Mouse (Mus musculus): ENCODE data around the gene Tgfa. TPM values are rescaled to one million over a fixed set of nuclear protein-coding genes. Genes with fewer than 3 reads are reported as not detected.
A peak's percentile ranks its signal among the peaks of the same experiment; 100 is the strongest.

Tgfa gene
- polyA plus RNA-seq, 1 experiment from 2014 or later: 1.7 TPM

DNA sequence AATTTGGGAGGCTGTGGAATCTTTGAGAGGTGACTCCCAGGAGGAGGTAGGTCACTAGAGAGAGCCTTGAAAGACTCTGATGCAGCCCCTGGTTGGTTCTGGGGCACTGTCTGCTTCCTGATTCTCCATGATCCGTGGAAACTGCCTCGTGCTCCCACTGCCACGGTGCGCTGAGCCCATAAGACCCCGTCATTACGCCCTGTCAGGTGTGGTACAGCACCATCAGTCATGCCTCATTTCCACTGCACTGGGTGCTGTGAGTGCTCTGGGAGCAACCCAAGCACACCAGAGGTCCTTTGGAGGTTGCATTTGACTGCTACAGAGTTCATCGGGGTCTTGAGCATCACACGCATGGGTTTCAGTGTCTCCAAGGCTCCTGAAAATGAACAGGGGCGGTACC lies 60.9 kb downstream of the Tgfa start:
- H3K27me3 ChIP-seq (ENCODE audit: control insufficient read depth, insufficient read depth, low read length): no peaks in the 10 kb centered on the region
- no peak overlapping the region for H3K4me3 ChIP-seq (ENCODE audit: low read depth, low read length)
- DNase-seq (ENCODE audit: low spot score, missing footprints): peak; percentile 57
- H3K27ac ChIP-seq (ENCODE audit: low read depth, low read length): no peak overlapping the region
- H3K9me3 ChIP-seq (ENCODE audit: control insufficient read depth, low read length): no peaks in the 10 kb centered on the region
- H3K36me3 ChIP-seq (ENCODE audit: control insufficient read depth, insufficient read depth, low read length): no peaks in the 10 kb centered on the region
- no peak overlapping the region for H3K4me2 ChIP-seq
- H3K9ac ChIP-seq (ENCODE audit: low read length): no peak overlapping the region
- no peak for ATAC-seq (ENCODE audit: low FRiP score)
- WGBS: 90% methylated on average over 9 of the region's 9 CpGs
- H3K4me1 ChIP-seq (ENCODE audit: control insufficient read depth, insufficient read depth, low read length): no peaks in the 10 kb centered on the region

DNA sequence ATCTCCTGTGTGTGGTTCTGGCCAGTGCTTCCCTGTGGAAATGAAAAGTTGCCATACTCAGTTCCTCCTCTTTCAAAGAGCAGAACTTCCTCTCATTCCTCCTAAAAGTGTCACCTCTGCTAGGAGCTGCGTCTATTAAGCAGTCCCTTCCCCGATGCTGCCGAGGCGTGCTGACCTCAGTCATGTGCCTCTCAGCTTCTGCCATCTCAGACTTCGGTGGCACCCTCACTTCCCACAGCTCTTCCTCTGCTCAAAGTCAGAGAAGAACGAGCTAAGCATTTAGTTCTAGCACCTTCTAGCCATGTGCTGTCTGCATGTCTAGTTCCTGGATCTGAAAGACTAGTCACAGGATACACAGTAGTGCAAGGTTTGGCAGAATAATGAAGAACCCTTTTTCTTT lies 64.2 kb downstream of the Tgfa start:
- Histone ChIP-seq H3K4me2 (no peak overlapping the region), H3K9me3 (ENCODE audit: control insufficient read depth, low read length) (no peaks in the 10 kb centered on the region), H3K4me3 (ENCODE audit: low read depth, low read length) (no peak overlapping the region), H3K4me1 (ENCODE audit: control insufficient read depth, insufficient read depth, low read length) (no peaks in the 10 kb centered on the region), H3K27me3 (ENCODE audit: control insufficient read depth, insufficient read depth, low read length) (no peaks in the 10 kb centered on the region), H3K27ac (ENCODE audit: low read depth, low read length) (no peak overlapping the region), H3K36me3 (ENCODE audit: control insufficient read depth, insufficient read depth, low read length) (no peaks in the 10 kb centered on the region), H3K9ac (ENCODE audit: low read length) (no peak overlapping the region)
- no peak for ATAC-seq (ENCODE audit: low FRiP score)
- DNase-seq (ENCODE audit: low spot score, missing footprints): no peak
- WGBS: 90% methylated on average over 6 of the region's 6 CpGs

DNA sequence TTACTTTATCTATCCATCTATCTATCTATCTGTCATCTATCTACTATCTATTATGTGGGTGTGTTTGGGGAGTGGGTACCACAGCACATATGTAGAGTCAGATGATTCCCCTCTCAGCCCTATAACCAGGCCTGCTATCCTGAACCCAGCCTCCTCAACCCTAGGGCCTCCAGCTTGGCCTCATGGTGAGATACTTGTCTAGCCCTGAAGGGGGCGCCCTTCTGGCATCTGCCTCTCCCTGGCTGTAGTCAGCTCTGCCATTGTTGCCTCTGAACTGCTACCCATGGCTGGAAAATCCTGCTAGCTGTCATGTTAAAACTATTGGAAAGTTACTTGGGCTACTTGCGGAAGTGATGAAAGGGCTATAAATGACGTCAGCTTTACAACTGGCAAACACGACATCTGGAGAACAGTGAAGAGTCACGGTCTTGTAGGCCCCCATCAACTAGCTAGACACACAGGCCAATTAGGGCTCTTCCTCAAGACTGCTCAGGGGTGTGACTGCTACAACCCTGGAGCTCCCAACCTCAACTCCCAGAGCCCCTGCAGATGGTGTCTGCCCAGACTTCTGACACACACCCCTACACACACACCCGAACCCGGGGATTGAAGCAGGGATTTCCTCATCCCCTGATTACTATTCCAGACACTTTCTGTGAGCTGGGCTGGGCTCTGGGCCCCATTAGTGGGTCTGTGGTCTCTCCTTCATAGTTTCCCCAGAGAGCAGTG lies 65.5 kb downstream of the Tgfa start:
- no peak overlapping the region for H3K9ac ChIP-seq (ENCODE audit: low read length)
- WGBS: 76% methylated on average over 7 of the region's 7 CpGs
- H3K36me3 ChIP-seq (ENCODE audit: control insufficient read depth, insufficient read depth, low read length): no peaks in the 10 kb centered on the region
- DNase-seq (ENCODE audit: low spot score, missing footprints) (peak; percentile 69), ATAC-seq (ENCODE audit: low FRiP score) (no peak)
- no peak overlapping the region for H3K4me2 ChIP-seq
- no peak overlapping the region for H3K4me3 ChIP-seq (ENCODE audit: low read depth, low read length)
- H3K9me3 ChIP-seq (ENCODE audit: control insufficient read depth, low read length): no peaks in the 10 kb centered on the region
- no peaks in the 10 kb centered on the region for H3K4me1 ChIP-seq (ENCODE audit: control insufficient read depth, insufficient read depth, low read length)
- H3K27ac ChIP-seq (ENCODE audit: low read depth, low read length): no peak overlapping the region
- H3K27me3 ChIP-seq (ENCODE audit: control insufficient read depth, insufficient read depth, low read length): no peaks in the 10 kb centered on the region

DNA sequence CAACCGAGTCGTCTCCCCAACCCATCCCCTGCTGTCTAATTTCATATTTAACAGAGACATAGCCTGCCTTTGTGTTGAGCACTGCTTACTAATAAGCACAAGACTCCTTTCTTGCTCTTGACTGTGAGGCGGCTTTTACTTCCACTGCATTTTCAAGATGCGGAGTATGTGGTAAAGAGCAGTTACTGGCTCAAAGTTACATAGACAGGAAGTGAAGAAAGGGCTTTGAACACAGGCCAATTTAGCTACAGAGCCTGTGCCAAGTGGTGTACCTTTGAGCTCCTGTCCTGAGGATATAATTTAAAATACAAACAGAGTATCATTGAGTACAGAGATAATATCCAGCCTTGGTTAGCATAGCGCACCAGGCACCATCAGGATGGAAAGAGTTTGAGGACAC lies 71.8 kb downstream of the Tgfa start:
- no peak overlapping the region for H3K4me3 ChIP-seq (ENCODE audit: low read depth, low read length)
- H3K27me3 ChIP-seq (ENCODE audit: control insufficient read depth, insufficient read depth, low read length): no peaks in the 10 kb centered on the region
- H3K9me3 ChIP-seq (ENCODE audit: control insufficient read depth, low read length): no peaks in the 10 kb centered on the region
- no peak overlapping the region for H3K27ac ChIP-seq (ENCODE audit: low read depth, low read length)
- H3K4me1 ChIP-seq (ENCODE audit: control insufficient read depth, insufficient read depth, low read length): no peaks in the 10 kb centered on the region
- ATAC-seq (ENCODE audit: low FRiP score) (no peak), DNase-seq (ENCODE audit: low spot score, missing footprints) (peak; percentile 21)
- no peaks in the 10 kb centered on the region for H3K36me3 ChIP-seq (ENCODE audit: control insufficient read depth, insufficient read depth, low read length)
- H3K4me2 ChIP-seq: no peak overlapping the region
- H3K9ac ChIP-seq (ENCODE audit: low read length): no peak overlapping the region
- WGBS: 93% methylated on average over 5 of the region's 5 CpGs

DNA sequence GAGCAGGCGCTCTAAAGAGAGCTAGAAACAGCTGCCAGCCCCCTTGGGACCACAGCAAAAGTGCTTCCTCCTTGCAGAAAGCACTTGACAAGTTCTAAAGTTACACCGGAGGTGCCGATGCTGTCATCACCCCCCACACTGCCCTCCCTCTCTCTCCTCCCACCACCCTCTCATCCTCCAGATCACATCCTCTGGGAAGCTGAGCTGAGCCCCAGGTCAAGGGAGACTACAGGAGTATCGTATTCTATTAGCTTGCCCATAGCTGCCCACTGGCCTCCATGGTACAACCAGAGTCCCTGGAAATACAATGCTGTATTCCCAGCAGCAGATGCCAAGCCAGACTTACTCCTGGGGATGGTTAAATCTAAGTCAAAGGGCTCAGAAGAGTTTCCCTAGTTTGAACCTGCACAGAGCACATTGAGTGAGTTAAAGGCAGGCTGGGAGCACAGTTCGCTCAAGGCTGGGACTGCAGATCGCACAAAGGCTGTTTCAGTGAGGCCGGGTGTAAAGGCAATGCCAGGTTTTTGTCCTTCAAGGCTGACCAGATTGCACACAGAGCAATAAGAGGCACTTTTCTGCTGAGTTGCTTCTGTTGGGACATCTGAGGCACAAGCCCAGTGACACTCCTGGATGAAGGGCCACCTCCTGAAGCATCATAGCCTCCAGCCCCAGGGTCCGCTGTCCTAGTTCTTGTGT lies 75.5 kb downstream of the Tgfa start:
- Histone ChIP-seq H3K9me3 (ENCODE audit: control insufficient read depth, low read length) (no peaks in the 10 kb centered on the region), H3K36me3 (ENCODE audit: control insufficient read depth, insufficient read depth, low read length) (no peaks in the 10 kb centered on the region), H3K4me1 (ENCODE audit: control insufficient read depth, insufficient read depth, low read length) (no peaks in the 10 kb centered on the region), H3K27ac (ENCODE audit: low read depth, low read length) (no peak overlapping the region), H3K4me3 (ENCODE audit: low read depth, low read length) (no peak overlapping the region), H3K9ac (ENCODE audit: low read length) (no peak overlapping the region), H3K27me3 (ENCODE audit: control insufficient read depth, insufficient read depth, low read length) (no peaks in the 10 kb centered on the region), H3K4me2 (no peak overlapping the region)
- DNase-seq (ENCODE audit: low spot score, missing footprints) (peak; percentile 12), ATAC-seq (ENCODE audit: low FRiP score) (no peak)
- 85% methylated on average over 8 of the region's 8 CpGs for WGBS

DNA sequence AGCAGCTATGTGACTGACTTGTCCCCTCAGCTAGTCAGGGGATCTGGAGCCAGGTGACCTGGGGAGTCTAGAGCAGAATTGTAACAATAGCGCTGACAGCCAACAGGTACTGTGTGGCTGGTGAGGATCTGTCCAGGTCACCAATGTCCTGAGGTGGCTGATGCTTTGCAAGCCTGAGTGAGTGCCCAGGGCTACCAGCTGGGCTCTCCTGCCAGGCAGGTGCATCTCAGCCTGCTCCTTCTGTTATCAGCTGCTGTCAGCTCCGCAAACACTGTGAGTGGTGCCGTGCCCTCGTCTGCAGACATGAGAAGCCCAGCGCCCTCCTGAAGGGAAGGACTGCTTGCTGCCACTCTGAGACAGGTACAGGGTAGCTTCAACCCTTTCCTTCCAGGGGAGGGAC lies 76.1 kb downstream of the Tgfa start:
- H3K9ac ChIP-seq (ENCODE audit: low read length): no peak overlapping the region
- H3K27ac ChIP-seq (ENCODE audit: low read depth, low read length): no peak overlapping the region
- DNase-seq (ENCODE audit: low spot score, missing footprints) (peak; percentile 6), ATAC-seq (ENCODE audit: low FRiP score) (no peak)
- H3K4me3 ChIP-seq (ENCODE audit: low read depth, low read length): no peak overlapping the region
- WGBS: 91% methylated on average over 5 of the region's 5 CpGs
- H3K36me3 ChIP-seq (ENCODE audit: control insufficient read depth, insufficient read depth, low read length): no peaks in the 10 kb centered on the region
- no peaks in the 10 kb centered on the region for H3K27me3 ChIP-seq (ENCODE audit: control insufficient read depth, insufficient read depth, low read length)
- no peaks in the 10 kb centered on the region for H3K4me1 ChIP-seq (ENCODE audit: control insufficient read depth, insufficient read depth, low read length)
- no peaks in the 10 kb centered on the region for H3K9me3 ChIP-seq (ENCODE audit: control insufficient read depth, low read length)
- H3K4me2 ChIP-seq: no peak overlapping the region

DNA sequence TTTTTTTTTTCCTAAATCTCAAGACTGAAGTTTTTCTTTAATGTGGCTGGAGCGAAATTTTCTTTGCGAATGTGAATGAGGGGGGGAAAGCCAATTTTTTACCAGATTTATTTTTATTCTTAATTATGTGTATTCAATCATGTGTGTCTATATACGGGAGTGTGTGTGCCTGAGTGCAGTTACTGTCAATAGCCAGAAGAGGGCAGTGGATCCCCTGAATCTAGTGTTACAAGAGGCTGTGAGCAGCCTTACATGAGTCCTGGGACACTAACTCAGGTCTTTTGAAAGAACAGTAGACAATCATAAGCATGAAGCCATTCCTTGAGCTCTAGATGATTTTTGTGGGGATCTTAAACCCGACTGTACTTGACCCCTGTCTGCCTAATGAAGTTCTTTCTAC lies 80.7 kb downstream of the Tgfa start:
- H3K9ac ChIP-seq (ENCODE audit: low read length): no peak overlapping the region
- H3K4me2 ChIP-seq: no peak overlapping the region
- no peaks in the 10 kb centered on the region for H3K36me3 ChIP-seq (ENCODE audit: control insufficient read depth, insufficient read depth, low read length)
- WGBS: 94% methylated on average over 4 of the region's 4 CpGs
- H3K4me3 ChIP-seq (ENCODE audit: low read depth, low read length): no peak overlapping the region
- H3K9me3 ChIP-seq (ENCODE audit: control insufficient read depth, low read length): no peaks in the 10 kb centered on the region
- no peaks in the 10 kb centered on the region for H3K4me1 ChIP-seq (ENCODE audit: control insufficient read depth, insufficient read depth, low read length)
- H3K27ac ChIP-seq (ENCODE audit: low read depth, low read length): no peak overlapping the region
- DNase-seq (ENCODE audit: low spot score, missing footprints) (peak; percentile 59), ATAC-seq (ENCODE audit: low FRiP score) (no peak)
- no peaks in the 10 kb centered on the region for H3K27me3 ChIP-seq (ENCODE audit: control insufficient read depth, insufficient read depth, low read length)

DNA sequence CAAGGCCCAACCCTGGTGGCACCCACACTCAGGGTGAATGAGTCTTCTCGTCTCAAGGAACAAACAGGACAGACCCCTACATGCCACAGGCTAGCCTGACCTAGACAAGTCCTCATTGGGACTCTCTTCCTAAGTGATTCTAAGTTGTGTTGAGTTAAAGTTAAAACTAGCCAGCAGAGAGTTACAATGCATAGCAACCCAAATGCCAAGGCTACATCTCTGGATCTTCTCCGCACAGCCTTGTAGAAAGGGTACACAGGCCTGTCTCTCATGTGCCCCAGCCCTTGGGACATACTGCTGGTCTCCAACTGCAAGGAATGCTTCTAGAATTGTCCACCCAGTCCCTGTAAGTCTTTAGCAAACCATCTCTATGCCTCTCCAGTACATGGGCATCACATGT lies 81.8 kb downstream of the Tgfa start:
- H3K36me3 ChIP-seq (ENCODE audit: control insufficient read depth, insufficient read depth, low read length): no peaks in the 10 kb centered on the region
- no peak overlapping the region for H3K4me3 ChIP-seq (ENCODE audit: low read depth, low read length)
- H3K9ac ChIP-seq (ENCODE audit: low read length): no peak overlapping the region
- ATAC-seq (ENCODE audit: low FRiP score) (no peak), DNase-seq (ENCODE audit: low spot score, missing footprints) (peak; percentile 19)
- no peak overlapping the region for H3K4me2 ChIP-seq
- H3K27me3 ChIP-seq (ENCODE audit: control insufficient read depth, insufficient read depth, low read length): no peaks in the 10 kb centered on the region
- H3K9me3 ChIP-seq (ENCODE audit: control insufficient read depth, low read length): no peaks in the 10 kb centered on the region
- H3K27ac ChIP-seq (ENCODE audit: low read depth, low read length): no peak overlapping the region
- no peaks in the 10 kb centered on the region for H3K4me1 ChIP-seq (ENCODE audit: control insufficient read depth, insufficient read depth, low read length)
- WGBS: 90% methylated on average over 2 of the region's 2 CpGs

DNA sequence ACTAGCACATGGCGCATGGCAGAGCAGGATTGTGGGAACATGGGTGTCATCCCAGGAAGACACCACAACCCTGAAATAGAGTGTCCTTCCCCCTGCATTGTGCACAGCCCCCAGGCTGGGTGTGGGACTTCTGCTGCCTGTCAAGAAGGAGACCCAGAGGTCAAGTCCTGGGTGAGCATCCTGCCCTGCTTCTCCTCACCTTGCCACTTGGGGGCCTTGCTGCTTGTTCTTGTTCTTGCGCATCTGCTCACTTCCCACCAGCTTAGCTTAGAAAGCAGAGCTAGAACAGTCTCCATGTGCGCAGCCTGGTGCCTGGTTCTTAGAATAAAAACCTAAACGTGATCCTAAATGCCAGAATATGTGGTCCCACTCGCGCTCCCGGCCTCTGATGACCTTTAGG lies 82.6 kb downstream of the Tgfa start:
- no peaks in the 10 kb centered on the region for H3K27me3 ChIP-seq (ENCODE audit: control insufficient read depth, insufficient read depth, low read length)
- H3K4me1 ChIP-seq (ENCODE audit: control insufficient read depth, insufficient read depth, low read length): no peaks in the 10 kb centered on the region
- ATAC-seq (ENCODE audit: low FRiP score) (no peak), DNase-seq (ENCODE audit: low spot score, missing footprints) (no peak)
- H3K27ac ChIP-seq (ENCODE audit: low read depth, low read length): no peak overlapping the region
- no peaks in the 10 kb centered on the region for H3K9me3 ChIP-seq (ENCODE audit: control insufficient read depth, low read length)
- no peak overlapping the region for H3K4me3 ChIP-seq (ENCODE audit: low read depth, low read length)
- H3K36me3 ChIP-seq (ENCODE audit: control insufficient read depth, insufficient read depth, low read length): no peaks in the 10 kb centered on the region
- 78% methylated on average over 7 of the region's 7 CpGs for WGBS
- no peak overlapping the region for H3K4me2 ChIP-seq
- no peak overlapping the region for H3K9ac ChIP-seq (ENCODE audit: low read length)
